Mouse (Mus musculus) erythroblast, embryonic 14.5 days (primary cell): ENCODE results near the gene Olfr479.

Experiments used
- GATA1 ChIP-seq: IDR thresholded peaks from 2 replicates; pipeline ENCODE4 v1.6.1; 2012; ENCODE audit warnings: low read length, inconsistent platforms, mixed read lengths
- TAL1 ChIP-seq: IDR thresholded peaks from 3 replicates; pipeline ENCODE4 v1.6.1; 2012; ENCODE audit warnings: low read length, inconsistent platforms, mixed read lengths

- TF ChIP-seq GATA1 (no peak), TAL1 (no peak)
These were observed 16.6 kb upstream of the Olfr479 start, which contains the start of gene Olfr478 for GRCm38 (mm10) chr7:108033889-108034288.
